In the genomic region with DNA sequence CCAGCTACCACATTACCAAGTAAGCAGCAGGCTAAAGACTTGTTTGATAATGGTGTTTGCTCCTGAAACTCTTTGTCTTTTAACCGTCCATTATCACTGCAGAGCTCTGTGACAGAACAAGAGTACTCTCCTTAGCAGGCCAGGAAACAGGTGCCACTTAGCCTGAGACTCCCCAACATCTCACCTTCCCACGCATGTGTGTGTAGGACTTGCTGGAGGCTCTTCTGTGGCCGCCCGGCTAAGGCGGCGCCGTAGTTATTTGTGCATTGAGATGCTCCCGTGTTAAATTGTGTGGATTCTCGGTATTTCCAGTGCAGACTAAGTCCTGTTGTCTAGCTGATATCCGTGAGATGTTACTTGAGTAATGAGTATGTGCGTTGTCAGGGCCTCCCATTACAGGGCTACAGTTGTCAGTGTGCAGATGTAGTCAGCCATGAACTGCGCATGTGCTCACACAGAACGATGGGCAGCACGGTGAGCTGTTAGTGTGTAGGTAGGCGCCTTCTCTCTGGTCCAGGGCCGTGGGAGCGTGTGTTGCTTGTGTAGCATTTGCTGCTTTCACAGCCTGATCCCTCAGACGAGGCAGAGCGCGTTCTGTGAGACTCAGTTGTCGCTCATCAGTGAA, we compare ENCODE assay signal across 20 mouse cellular contexts. TPM values are rescaled to one million over a fixed set of nuclear protein-coding genes. Genes with fewer than 3 reads are reported as not detected.
A peak's percentile ranks its signal among the peaks of the same experiment; 100 is the strongest.
DNase-seq lines count a peak whose midpoint lies in the region; TF ChIP-seq lines count a peak whose summit lies in the region.
"Had no signal": no experiment of that assay in that cellular context is flagged by ENCODE, and none has a peak within 500 bp of the region (broad histone marks: within the 10 kb centered on the region; RNA-seq: fewer than 3 reads in every experiment).

No protein-coding gene starts in this region.

- TF ChIP-seq EP300 in ES-Bruce4 (IDR thresholded peaks at IDR 0.05; ENCODE audit: insufficient read depth, low read depth, low read length), result no peak

- H3K4me3 ChIP-seq in ES-Bruce4 (ENCODE audit: low read depth, low read length), result no peak overlapping the region
- no peak overlapping the region for H3K4me3 ChIP-seq in hindbrain, embryonic 10.5 days
- H3K4me3 ChIP-seq: embryonic facial prominence, embryonic 10.5 days; forebrain, embryonic 15.5 days; hindbrain, embryonic 13.5 days had no signal

- intact Hi-C loops in left cerebral cortex, postnatal 14 days (cut with DNase I), result no loop called here

- H3K9ac ChIP-seq in ES-Bruce4 (ENCODE audit: low read depth, poor library complexity, severe bottlenecking), result no peak overlapping the region
- H3K9ac ChIP-seq: forebrain, embryonic 15.5 days; hindbrain, embryonic 13.5 days had no signal

- H3K36me3 ChIP-seq in ES-Bruce4 (ENCODE audit: control insufficient read depth, insufficient read depth, low read length, poor library complexity, severe bottlenecking), result peaks cover 13% of the 10 kb centered on the region; the same call in 1 of the 2 replicates
- H3K36me3 ChIP-seq in hindbrain, embryonic 10.5 days, result peaks cover 99% of the 10 kb centered on the region

- H3K9me3 ChIP-seq in ES-Bruce4 (replicated peaks; ENCODE audit: control insufficient read depth, insufficient read depth, low read length, poor library complexity, severe bottlenecking), result no peaks in the 10 kb centered on the region
- H3K9me3 ChIP-seq in hindbrain, embryonic 10.5 days, result no peaks in the 10 kb centered on the region
- H3K9me3 ChIP-seq: embryonic facial prominence, embryonic 10.5 days; forebrain, embryonic 15.5 days; hindbrain, embryonic 13.5 days had no signal

- peaks cover 1% of the 10 kb centered on the region for H3K4me1 ChIP-seq in ES-Bruce4 (ENCODE audit: control insufficient read depth, insufficient read depth, low read length)
- no peaks in the 10 kb centered on the region for H3K4me1 ChIP-seq in hindbrain, embryonic 10.5 days (replicated peaks)
- H3K4me1 ChIP-seq: embryonic facial prominence, embryonic 10.5 days; forebrain, embryonic 15.5 days; hindbrain, embryonic 13.5 days had no signal

- peak overlapping the region; percentile 45; the same call in 1 of the 2 replicates for H3K27ac ChIP-seq in ES-Bruce4 (ENCODE audit: insufficient read depth, low read length)
- H3K27ac ChIP-seq in hindbrain, embryonic 10.5 days, result no peak overlapping the region
- H3K27ac ChIP-seq: embryonic facial prominence, embryonic 10.5 days; forebrain, embryonic 15.5 days; hindbrain, embryonic 13.5 days; hindbrain, postnatal 0 days had no signal

- TF ChIP-seq POLR2A in ES-Bruce4 (IDR thresholded peaks at IDR 0.05; ENCODE audit: insufficient read depth, low read length), result no peak

- TF ChIP-seq CTCF in ES-Bruce4 (IDR thresholded peaks at IDR 0.05; ENCODE audit: low read depth, low read length), result no peak

- peak; percentile 51 to 60 for DNase-seq in left cerebral cortex, adult 18-20 months (ENCODE audit: low spot score in 2 of 2)
- DNase-seq in left cerebral cortex, postnatal 14 days (ENCODE audit: low spot score in 2 of 2), result no peak
- peak; percentile 59 for DNase-seq in right cerebral cortex, adult 18-20 months
- DNase-seq in right cerebral cortex, postnatal 14 days, result no peak
- DNase-seq in brain, adult 2 months (ENCODE audit: low read depth, low spot score), result peak; percentile 54
- DNase-seq in hindbrain, embryonic 10.5 days (ENCODE audit: low spot score), result no peak
- DNase-seq: adrenal gland, postnatal 14 days; cerebellum, adult 2 months; cerebellum, postnatal 10 days; gastrocnemius, postnatal 36 days; heart, adult 11 months; heart, postnatal 10 days; heart, postnatal 4 days had no signal

- WGBS in hindbrain, embryonic 10.5 days, result 94% methylated on average over 21 of the region's 21 CpGs

- H3K27me3 ChIP-seq in ES-Bruce4 (ENCODE audit: control insufficient read depth, insufficient read depth, low read length, poor library complexity, severe bottlenecking), result no peaks in the 10 kb centered on the region
- no peaks in the 10 kb centered on the region for H3K27me3 ChIP-seq in hindbrain, embryonic 10.5 days (ENCODE audit: insufficient read depth, poor library complexity, severe bottlenecking)
- H3K27me3 ChIP-seq: forebrain, embryonic 15.5 days; hindbrain, embryonic 13.5 days had no signal

RNA-seq across cellular contexts. Expression of a gene that starts 26.7 kb away (rescaled TPM):
- under 1 TPM; 0.82 to 0.88 TPM for total RNA-seq in left cerebral cortex, adult 18-20 months (2021)
- total RNA-seq in left cerebral cortex, postnatal 14 days (2021), result under 1 TPM in 1 of 2 experiments, not detected in 1; 0.40 TPM
- not detected in 2 replicates for polyA plus RNA-seq in ES-Bruce4 (2011; ENCODE audit: insufficient read depth, insufficient read length, low read depth, missing spikeins)
- 2.7 and 3.2 TPM in 2 replicates for polyA plus RNA-seq in hindbrain, embryonic 10.5 days (2016; fragmentation: Nextera tagmentation; extraction: Ambion mirVana)
- total RNA-seq: adrenal gland, postnatal 14 days; gastrocnemius, adult 8-10 months had no signal
- polyA plus RNA-seq: activated CD4-positive, CD25-positive, alpha-beta regulatory T cell, adult 4 months had no signal

RNA-seq across cellular contexts. Expression of a gene that starts 27.2 kb away (rescaled TPM):
- 100 to 1,000 TPM in 1 of 2 experiments, 10 to 100 TPM in 1; 98.9 to 102 TPM for total RNA-seq in left cerebral cortex, adult 18-20 months (2021)
- total RNA-seq in left cerebral cortex, postnatal 14 days (2021), result 100 to 1,000 TPM in 1 of 2 experiments, 10 to 100 TPM in 1; 93.7 to 102 TPM
- 96.9 and 108 TPM in 2 replicates for polyA plus RNA-seq in ES-Bruce4 (2011; ENCODE audit: insufficient read depth, insufficient read length, low read depth, missing spikeins)
- 156 and 159 TPM in 2 replicates for polyA plus RNA-seq in hindbrain, embryonic 10.5 days (2016; fragmentation: Nextera tagmentation; extraction: Ambion mirVana)

Comparison
In these comparisons a context has a peak if more than half of its experiments do, and no peak if none do; other contexts are left out.
1. DNase-seq: peak in left cerebral cortex, adult 18-20 months (2 of 2), right cerebral cortex, adult 18-20 months (single experiment) and brain, adult 2 months (single experiment); none in left cerebral cortex, postnatal 14 days (0 of 2), right cerebral cortex, postnatal 14 days (single experiment) and hindbrain, embryonic 10.5 days (single experiment).